Mouse (Mus musculus) cerebellum, adult 2 months (tissue): ENCODE measurements at regions not wholly inside any gene's neighbourhood (a gene's known extent, or its start where the extent isn't known, plus 50 kb on each side); places are given as distances from the start of the nearest gene placed in this dataset.

Experiments used
- CTCF ChIP-seq: fragments of 200-500 bp; IDR thresholded peaks from 2 replicates; pipeline ENCODE4 v1.5.1; 2011; ENCODE audit warnings: low read depth, mild to moderate bottlenecking, control low read depth, low read length, moderate library complexity, borderline replicate concordance; ENCODE audit not compliant: insufficient read depth
- POLR2A ChIP-seq: fragments of 200-500 bp; IDR thresholded peaks from 2 replicates; pipeline ENCODE4 v1.6.1; 2011; ENCODE audit warnings: low read length, control low read depth, borderline replicate concordance; ENCODE audit not compliant: insufficient read depth

- TF ChIP-seq POLR2A (no peak), CTCF (no peak)
Observed at GRCm38 (mm10) chr5:116822141-116822540, 230.5 kb upstream of the Srrm4 start.
